Mouse (Mus musculus) MEL (cell line): Measurements from ENCODE around the gene Parp12.

ENCODE experiments used
- CHD2 ChIP-seq: IDR thresholded peaks from 2 replicates; pipeline ENCODE4 v1.6.1; 2011; ENCODE audit warnings: low read length, improper control_type of control experiment
- CTCF ChIP-seq, 3 experiments: IDR thresholded peaks in 2 of 3; conservative IDR thresholded peaks in 1 of 3; 2 replicates each; pipeline ENCODE4 v1.5.1; 2011 to 2012; ENCODE audit warnings: low read length in 3 of 3, low read depth in 2 of 3, mild to moderate bottlenecking in 2 of 3, improper control_type of control experiment in 1 of 3, inconsistent platforms in 1 of 3, mixed read lengths in 1 of 3, moderate library complexity in 1 of 3; ENCODE audit not compliant: control insufficient read depth in 1 of 3, insufficient read depth in 1 of 3, poor library complexity in 1 of 3, severe bottlenecking in 1 of 3
- EP300 ChIP-seq, 2 experiments: IDR thresholded peaks; 2 replicates each; pipeline ENCODE4 v1.6.1; 2011; ENCODE audit warnings: improper control_type of control experiment in 2 of 2, low read length in 2 of 2, low read depth in 1 of 2, mild to moderate bottlenecking in 1 of 2
- ETS1 ChIP-seq: IDR thresholded peaks from 2 replicates; pipeline ENCODE4 v1.6.1; 2012; ENCODE audit warnings: low read depth, mild to moderate bottlenecking, inconsistent platforms, low read length, improper control_type of control experiment, moderate library complexity
- MAFK ChIP-seq: IDR thresholded peaks from 2 replicates; pipeline ENCODE4 v1.6.1; 2011; ENCODE audit warnings: low read depth, mild to moderate bottlenecking, low read length, improper control_type of control experiment, borderline replicate concordance
- MEF2A ChIP-seq: IDR thresholded peaks from 2 replicates; pipeline ENCODE4 v1.6.1; 2014; ENCODE audit warnings: low read depth, mild to moderate bottlenecking, inconsistent platforms, low read length, improper control_type of control experiment; ENCODE audit not compliant: poor library complexity, insufficient replicate concordance, severe bottlenecking; ENCODE audit errors: extremely low read depth
- POLR2A ChIP-seq, 2 experiments: IDR thresholded peaks; 2 replicates each; pipeline ENCODE4 v1.6.1; 2011 to 2012; ENCODE audit warnings: low read length in 2 of 2, mild to moderate bottlenecking in 2 of 2, control low read depth in 1 of 2, improper control_type of control experiment in 1 of 2, low read depth in 1 of 2, moderate library complexity in 1 of 2; ENCODE audit not compliant: control insufficient read depth in 1 of 2, insufficient read depth in 1 of 2, poor library complexity in 1 of 2
- TAL1 ChIP-seq: IDR thresholded peaks from 2 replicates; pipeline ENCODE4 v1.6.1; 2012; ENCODE audit warnings: mild to moderate bottlenecking, inconsistent platforms, low read length, moderate library complexity, mixed read lengths
- USF1 ChIP-seq: IDR thresholded peaks from 2 replicates; pipeline ENCODE4 v1.6.1; 2014; ENCODE audit warnings: low read depth, mild to moderate bottlenecking, inconsistent platforms, low read length, improper control_type of control experiment, moderate library complexity
- ZMIZ1 ChIP-seq: IDR thresholded peaks from 2 replicates; pipeline ENCODE4 v1.6.1; 2012; ENCODE audit warnings: low read depth, mild to moderate bottlenecking, inconsistent platforms, low read length, improper control_type of control experiment, moderate library complexity
- ZNF384 ChIP-seq: IDR thresholded peaks from 2 replicates; pipeline ENCODE4 v1.6.1; 2012; ENCODE audit warnings: low read depth, mild to moderate bottlenecking, inconsistent platforms, low read length, improper control_type of control experiment

GRCm38 (mm10) chr6:39054206-39054864 lies 63.8 kb downstream of the Parp12 start:
- no peak for TF ChIP-seq POLR2A (IDR thresholded peaks at IDR 0.05; ENCODE audit: control insufficient read depth in 1 of 2, insufficient read depth in 1 of 2, low read depth in 1 of 2, low read length in 2 of 2, poor library complexity in 1 of 2)
- no peak for TF ChIP-seq CTCF (IDR thresholded peaks at IDR 0.05 in 2 of 3, conservative IDR thresholded peaks at IDR 0.05 in 1 of 3; ENCODE audit: control insufficient read depth in 1 of 3, insufficient read depth in 1 of 3, low read depth in 2 of 3, low read length in 3 of 3, poor library complexity in 1 of 3, severe bottlenecking in 1 of 3)
- TF ChIP-seq MAFK = no peak
- TF ChIP-seq TAL1 = no peak
- no peak for TF ChIP-seq EP300 (IDR thresholded peaks at IDR 0.05; ENCODE audit: low read depth in 1 of 2, low read length in 2 of 2)
- no peak for TF ChIP-seq ZMIZ1
- no peak for TF ChIP-seq USF1
- TF ChIP-seq CHD2 = no peak
- TF ChIP-seq MEF2A = no peak
- no peak for TF ChIP-seq ETS1
- TF ChIP-seq ZNF384 = no peak
